Mouse (Mus musculus): ENCODE measurements around the gene Dcp1a. TPM values are rescaled to one million over a fixed set of nuclear protein-coding genes. Genes with fewer than 3 reads are reported as not detected.

Gene Dcp1a
- polyA plus RNA-seq, 1 experiment: 7.7 TPM

DNA sequence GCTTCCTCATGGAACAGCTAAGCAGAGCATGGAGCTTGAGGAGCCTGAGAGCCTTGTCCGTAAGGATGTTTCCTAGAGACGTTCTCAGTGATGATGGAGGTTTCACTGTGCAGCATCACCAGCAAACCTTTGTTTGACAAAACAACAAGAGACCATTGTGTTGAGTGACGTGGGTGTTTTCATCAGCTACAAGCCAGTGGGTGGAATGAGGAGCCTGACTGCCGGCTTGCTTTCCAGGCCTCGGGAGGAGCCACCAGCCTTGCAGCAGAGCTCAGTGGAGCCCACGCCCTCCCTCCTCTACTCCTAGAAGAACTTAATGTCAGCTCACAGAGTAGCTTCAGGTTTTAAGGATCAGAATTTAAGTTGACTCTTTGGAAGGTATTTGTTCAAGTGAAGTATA lies 44.0 kb downstream of the Dcp1a start:
- Histone ChIP-seq H3K27me3 (ENCODE audit: control insufficient read depth, insufficient read depth, insufficient read length) (no peaks in the 10 kb centered on the region), H3K79me3 (ENCODE audit: low read depth) (no peaks in the 10 kb centered on the region), H3K36me3 (ENCODE audit: control insufficient read depth, insufficient read depth) (peaks cover 59% of the 10 kb centered on the region), H3K4me3 (ENCODE audit: insufficient read depth, poor library complexity, severe bottlenecking) (no peak overlapping the region), H3ac (ENCODE audit: control insufficient read depth, insufficient read length, low read depth) (no peak overlapping the region), H3K79me2 (ENCODE audit: control insufficient read depth, insufficient read depth) (no peaks in the 10 kb centered on the region)
- TF ChIP-seq MYOD1 (IDR thresholded peaks at IDR 0.05; ENCODE audit: control insufficient read depth, insufficient read length, low read depth) (no peak), USF1 (IDR thresholded peaks at IDR 0.05; ENCODE audit: low read depth) (no peak), CTCF (IDR thresholded peaks at IDR 0.05; ENCODE audit: control insufficient read depth, insufficient read depth, insufficient read length) (no peak), CEBPB (IDR thresholded peaks at IDR 0.05; ENCODE audit: low read depth) (no peak), MYOG (IDR thresholded peaks at IDR 0.05; ENCODE audit: control insufficient read depth, extremely low read depth, insufficient read length) (no peak), FOSL1 (IDR thresholded peaks at IDR 0.05; ENCODE audit: insufficient read depth, low read length, poor library complexity, severe bottlenecking) (no peak), MAX (IDR thresholded peaks at IDR 0.05) (no peak)

DNA sequence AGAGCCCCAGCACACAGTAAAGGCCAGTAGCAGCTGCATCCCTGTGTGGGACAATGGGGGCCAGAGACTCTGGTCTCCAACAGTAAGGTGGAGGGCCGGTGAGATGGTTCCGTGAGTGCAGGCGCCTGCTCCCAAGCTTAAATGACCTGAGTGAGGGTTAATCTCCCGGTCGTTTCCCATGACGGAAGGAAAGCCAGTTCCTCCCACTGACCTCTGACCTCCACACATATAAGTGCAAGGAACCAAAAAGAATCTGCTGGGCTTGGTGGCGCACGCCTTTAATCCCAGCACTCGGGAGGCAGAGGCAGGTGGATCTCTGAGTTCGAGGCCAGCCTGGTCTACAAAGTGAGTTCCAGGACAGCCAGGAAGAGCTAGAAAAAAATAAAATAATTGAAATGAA lies 49.1 kb downstream of the Dcp1a start:
- TF ChIP-seq FOSL1 (IDR thresholded peaks at IDR 0.05; ENCODE audit: insufficient read depth, low read length, poor library complexity, severe bottlenecking) (no peak), CEBPB (IDR thresholded peaks at IDR 0.05; ENCODE audit: low read depth) (no peak), USF1 (IDR thresholded peaks at IDR 0.05; ENCODE audit: low read depth) (no peak), MYOG (IDR thresholded peaks at IDR 0.05; ENCODE audit: control insufficient read depth, extremely low read depth, insufficient read length) (no peak), CTCF (IDR thresholded peaks at IDR 0.05; ENCODE audit: control insufficient read depth, insufficient read depth, insufficient read length) (no peak), MYOD1 (IDR thresholded peaks at IDR 0.05; ENCODE audit: control insufficient read depth, insufficient read length, low read depth) (no peak), MAX (IDR thresholded peaks at IDR 0.05) (no peak)
- Histone ChIP-seq H3ac (ENCODE audit: control insufficient read depth, insufficient read length, low read depth) (no peak overlapping the region), H3K36me3 (ENCODE audit: control insufficient read depth, insufficient read depth) (peaks cover 30% of the 10 kb centered on the region), H3K79me3 (ENCODE audit: low read depth) (no peaks in the 10 kb centered on the region), H3K4me3 (ENCODE audit: insufficient read depth, poor library complexity, severe bottlenecking) (no peak overlapping the region), H3K79me2 (ENCODE audit: control insufficient read depth, insufficient read depth) (no peaks in the 10 kb centered on the region), H3K27me3 (ENCODE audit: control insufficient read depth, insufficient read depth, insufficient read length) (no peaks in the 10 kb centered on the region)

DNA sequence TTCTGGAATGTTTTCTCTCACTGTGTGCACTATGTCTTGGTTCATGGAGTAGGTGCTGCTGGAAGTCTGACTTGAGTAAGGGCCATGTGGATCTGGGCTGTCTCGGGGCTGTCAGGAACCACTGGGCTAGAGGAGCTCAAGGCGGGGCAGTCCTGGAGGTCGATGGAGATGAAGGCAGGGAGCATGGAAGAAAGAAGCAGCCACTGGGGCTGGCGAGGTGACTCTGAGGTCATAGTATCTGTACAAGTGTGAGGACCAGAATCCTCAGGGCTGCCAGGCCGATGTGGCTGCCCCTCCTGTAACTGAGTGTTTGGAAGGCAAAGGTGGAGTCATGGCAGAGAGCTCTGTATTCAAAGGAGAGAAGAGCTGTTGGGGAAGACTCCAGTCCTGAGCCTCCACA lies 49.6 kb downstream of the Dcp1a start:
- Histone ChIP-seq H3K27me3 (ENCODE audit: control insufficient read depth, insufficient read depth, insufficient read length) (no peaks in the 10 kb centered on the region), H3K36me3 (ENCODE audit: control insufficient read depth, insufficient read depth) (peaks cover 25% of the 10 kb centered on the region), H3K4me3 (ENCODE audit: insufficient read depth, poor library complexity, severe bottlenecking) (no peak overlapping the region), H3ac (ENCODE audit: control insufficient read depth, insufficient read length, low read depth) (no peak overlapping the region), H3K79me2 (ENCODE audit: control insufficient read depth, insufficient read depth) (no peaks in the 10 kb centered on the region), H3K79me3 (ENCODE audit: low read depth) (no peaks in the 10 kb centered on the region)
- TF ChIP-seq MAX (IDR thresholded peaks at IDR 0.05): no peak
- TF ChIP-seq USF1 (IDR thresholded peaks at IDR 0.05; ENCODE audit: low read depth): no peak
- TF ChIP-seq CEBPB (IDR thresholded peaks at IDR 0.05; ENCODE audit: low read depth): no peak
- TF ChIP-seq MYOD1 (IDR thresholded peaks at IDR 0.05; ENCODE audit: control insufficient read depth, insufficient read length, low read depth): no peak
- no peak for TF ChIP-seq MYOG (IDR thresholded peaks at IDR 0.05; ENCODE audit: control insufficient read depth, extremely low read depth, insufficient read length)
- no peak for TF ChIP-seq FOSL1 (IDR thresholded peaks at IDR 0.05; ENCODE audit: insufficient read depth, low read length, poor library complexity, severe bottlenecking)
- TF ChIP-seq CTCF (IDR thresholded peaks at IDR 0.05; ENCODE audit: control insufficient read depth, insufficient read depth, insufficient read length): no peak

DNA sequence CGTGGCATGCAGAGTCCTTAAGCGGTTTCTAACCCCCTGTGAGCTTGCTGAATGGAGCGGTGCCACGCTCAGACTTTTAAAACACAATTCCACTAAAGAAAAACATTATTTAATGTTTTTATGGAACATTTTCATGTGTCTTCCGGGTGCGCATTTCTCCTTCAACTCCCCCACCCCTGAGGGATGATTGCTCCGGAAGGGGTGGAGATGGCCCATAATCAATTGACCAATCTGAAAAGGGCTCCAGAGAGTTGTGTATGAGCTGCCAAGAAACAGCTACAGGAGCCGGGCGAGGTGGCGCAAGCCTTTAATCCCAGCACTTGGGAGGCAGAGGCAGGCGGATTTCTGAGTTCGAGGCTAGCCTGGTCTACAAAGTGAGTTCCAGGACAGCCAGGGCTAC lies 50.1 kb downstream of the Dcp1a start:
- no peak for TF ChIP-seq FOSL1 (IDR thresholded peaks at IDR 0.05; ENCODE audit: insufficient read depth, low read length, poor library complexity, severe bottlenecking)
- H3K36me3 ChIP-seq (ENCODE audit: control insufficient read depth, insufficient read depth): peaks cover 22% of the 10 kb centered on the region
- no peaks in the 10 kb centered on the region for H3K27me3 ChIP-seq (ENCODE audit: control insufficient read depth, insufficient read depth, insufficient read length)
- no peaks in the 10 kb centered on the region for H3K79me2 ChIP-seq (ENCODE audit: control insufficient read depth, insufficient read depth)
- H3K79me3 ChIP-seq (ENCODE audit: low read depth): no peaks in the 10 kb centered on the region
- no peak overlapping the region for H3ac ChIP-seq (ENCODE audit: control insufficient read depth, insufficient read length, low read depth)
- H3K4me3 ChIP-seq (ENCODE audit: insufficient read depth, poor library complexity, severe bottlenecking): no peak overlapping the region

DNA sequence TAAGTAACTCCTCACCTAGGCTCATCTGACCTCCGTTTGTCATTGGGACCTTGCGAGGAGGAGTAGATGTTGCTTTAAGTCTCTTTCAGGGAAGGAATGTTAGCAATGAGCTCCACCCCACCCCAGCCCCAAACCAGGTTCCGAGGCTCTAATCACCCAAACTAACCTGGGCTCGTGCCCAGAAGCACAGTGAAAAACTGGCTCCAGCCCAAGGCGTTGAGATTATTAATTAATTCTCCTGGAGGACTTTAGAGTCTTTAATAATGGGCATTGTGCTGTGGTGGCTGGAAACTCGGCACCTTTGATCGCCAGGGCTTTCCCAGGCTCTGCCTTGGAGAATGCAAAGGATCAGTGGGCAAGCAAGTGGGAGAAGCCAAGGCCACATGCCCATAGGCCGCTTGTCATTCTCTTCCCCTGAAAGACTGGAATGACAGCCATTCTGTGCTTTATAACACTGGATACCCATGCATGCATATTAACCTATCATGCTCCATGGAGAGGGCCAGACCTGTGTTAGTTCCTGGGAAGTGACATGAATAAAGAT lies 51.5 kb downstream of the Dcp1a start:
- no peak overlapping the region for H3ac ChIP-seq (ENCODE audit: control insufficient read depth, insufficient read length, low read depth)
- H3K79me3 ChIP-seq (ENCODE audit: low read depth): no peaks in the 10 kb centered on the region
- no peaks in the 10 kb centered on the region for H3K79me2 ChIP-seq (ENCODE audit: control insufficient read depth, insufficient read depth)
- no peaks in the 10 kb centered on the region for H3K27me3 ChIP-seq (ENCODE audit: control insufficient read depth, insufficient read depth, insufficient read length)
- no peak overlapping the region for H3K4me3 ChIP-seq (ENCODE audit: insufficient read depth, poor library complexity, severe bottlenecking)
- TF ChIP-seq CTCF (IDR thresholded peaks at IDR 0.05; ENCODE audit: control insufficient read depth, insufficient read depth, insufficient read length) (no peak), USF1 (IDR thresholded peaks at IDR 0.05; ENCODE audit: low read depth) (no peak), MYOD1 (IDR thresholded peaks at IDR 0.05; ENCODE audit: control insufficient read depth, insufficient read length, low read depth) (no peak), MYOG (IDR thresholded peaks at IDR 0.05; ENCODE audit: control insufficient read depth, extremely low read depth, insufficient read length) (no peak), FOSL1 (IDR thresholded peaks at IDR 0.05; ENCODE audit: insufficient read depth, low read length, poor library complexity, severe bottlenecking) (no peak), MAX (IDR thresholded peaks at IDR 0.05) (no peak)
- peaks cover 10% of the 10 kb centered on the region for H3K36me3 ChIP-seq (ENCODE audit: control insufficient read depth, insufficient read depth)

DNA sequence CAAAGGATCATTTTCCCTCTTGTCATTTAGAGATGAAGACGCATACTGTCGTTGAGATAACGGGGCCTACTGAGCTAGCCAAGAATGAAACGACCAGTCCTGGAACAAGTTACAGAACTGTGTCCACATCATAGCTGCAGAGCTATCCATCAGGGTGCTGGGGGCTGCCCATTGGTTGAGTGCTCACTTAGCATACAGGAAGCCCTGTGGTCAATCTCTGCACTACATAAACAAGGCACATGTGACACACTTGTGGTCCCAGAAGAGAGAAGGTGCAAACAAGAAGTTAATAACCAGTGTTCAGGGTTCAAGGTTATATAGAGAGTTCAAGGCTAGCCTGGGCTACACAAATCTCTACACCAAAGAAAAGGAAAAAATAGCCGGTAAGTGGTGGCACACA lies 52.1 kb downstream of the Dcp1a start:
- TF ChIP-seq MYOG (IDR thresholded peaks at IDR 0.05; ENCODE audit: control insufficient read depth, extremely low read depth, insufficient read length): no peak
- Histone ChIP-seq H3K27me3 (ENCODE audit: control insufficient read depth, insufficient read depth, insufficient read length) (no peaks in the 10 kb centered on the region), H3K36me3 (ENCODE audit: control insufficient read depth, insufficient read depth) (peaks cover 10% of the 10 kb centered on the region), H3K79me2 (ENCODE audit: control insufficient read depth, insufficient read depth) (no peaks in the 10 kb centered on the region), H3K79me3 (ENCODE audit: low read depth) (no peaks in the 10 kb centered on the region), H3K4me3 (ENCODE audit: insufficient read depth, poor library complexity, severe bottlenecking) (no peak overlapping the region), H3ac (ENCODE audit: control insufficient read depth, insufficient read length, low read depth) (no peak overlapping the region)
